8 mouse cellular contexts compared by ENCODE assay signal in the genomic region with DNA sequence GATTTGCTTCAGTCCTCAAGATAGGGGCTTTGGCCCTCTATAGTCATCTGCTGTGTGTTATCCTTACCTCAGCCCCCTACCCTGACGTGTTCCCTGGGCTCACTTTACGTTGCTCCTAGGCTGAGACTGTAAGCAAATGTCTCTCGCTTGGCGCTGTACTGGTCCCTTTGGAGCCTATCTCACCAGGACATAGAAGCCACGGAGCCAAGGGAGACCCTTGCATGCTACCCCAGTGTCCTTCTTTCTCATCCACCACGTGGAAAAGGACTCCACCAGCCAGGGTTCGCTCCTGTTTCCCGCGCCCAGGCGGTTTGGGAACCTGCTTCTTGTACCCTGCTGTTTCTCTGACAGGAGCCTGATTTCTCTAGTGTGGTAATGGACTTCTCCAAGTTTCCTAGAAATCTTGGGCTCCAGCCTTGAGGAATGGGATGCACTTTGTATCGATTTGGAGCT. TPM values are rescaled to one million over a fixed set of nuclear protein-coding genes. Genes with fewer than 3 reads are reported as not detected.
DNase-seq lines count a peak whose midpoint lies in the region; ATAC-seq lines count a peak whose summit lies in the region.

No protein-coding gene starts in this region.

- no peaks in the 10 kb centered on the region for H3K36me3 ChIP-seq in kidney, embryonic 14.5 days (ENCODE audit: control insufficient read depth, insufficient read depth, low read length)
- no peaks in the 10 kb centered on the region for H3K36me3 ChIP-seq in hindbrain, embryonic 13.5 days
- no peaks in the 10 kb centered on the region for H3K36me3 ChIP-seq in midbrain, embryonic 10.5 days

- H3K9ac ChIP-seq in kidney, embryonic 14.5 days (ENCODE audit: low read depth, low read length) = peak overlapping the region; percentile 54
- H3K9ac ChIP-seq in hindbrain, embryonic 13.5 days = peak overlapping the region; percentile 84

- H3K4me3 ChIP-seq in kidney, embryonic 14.5 days (ENCODE audit: low read length) = peak overlapping the region; percentile 48
- peak overlapping the region; percentile 65 for H3K4me3 ChIP-seq in hindbrain, embryonic 13.5 days
- H3K4me3 ChIP-seq in midbrain, embryonic 10.5 days = peak overlapping the region; percentile 67

- peak; percentile 33; the same call in 1 of the 2 replicates for ATAC-seq in kidney, embryonic 14.5 days (ENCODE audit: low FRiP score, low TSS enrichment)
- ATAC-seq in hindbrain, embryonic 13.5 days (ENCODE audit: low FRiP score) = no peak
- ATAC-seq in inflammation-experienced regulatory T-cells, adult 6 months = no peak

- peak overlapping the region; percentile 70 for H3K4me2 ChIP-seq in kidney, embryonic 14.5 days (replicated peaks; ENCODE audit: low read depth, low read length)
- peak overlapping the region; percentile 70 for H3K4me2 ChIP-seq in hindbrain, embryonic 13.5 days

- H3K27ac ChIP-seq in kidney, embryonic 14.5 days (ENCODE audit: low read depth, low read length) = no peak overlapping the region
- H3K27ac ChIP-seq in hindbrain, embryonic 13.5 days = peak overlapping the region; percentile 95
- peak overlapping the region; percentile 86 for H3K27ac ChIP-seq in midbrain, embryonic 10.5 days (replicated peaks)

- no peak for DNase-seq in kidney, postnatal 14 days
- DNase-seq in embryo, embryonic 9.5 days (ENCODE audit: extremely low spot score) = peak; percentile 44
- DNase-seq in midbrain, embryonic 10.5 days (ENCODE audit: low spot score) = no peak
- no peak for DNase-seq in thymus, postnatal 36 days
- DNase-seq in T-cell, adult 2 months (ENCODE audit: low spot score) = no peak

- no peaks in the 10 kb centered on the region for H3K9me3 ChIP-seq in kidney, embryonic 14.5 days (ENCODE audit: control insufficient read depth, low read length)
- no peaks in the 10 kb centered on the region for H3K9me3 ChIP-seq in hindbrain, embryonic 13.5 days
- no peaks in the 10 kb centered on the region for H3K9me3 ChIP-seq in midbrain, embryonic 10.5 days (replicated peaks)

- WGBS in kidney, embryonic 14.5 days = 8% methylated on average over 11 of the region's 11 CpGs
- 7% methylated on average over 11 of the region's 11 CpGs for WGBS in hindbrain, embryonic 13.5 days
- WGBS in midbrain, embryonic 10.5 days = 6% methylated on average over 11 of the region's 11 CpGs

- H3K4me1 ChIP-seq in kidney, embryonic 14.5 days (ENCODE audit: control insufficient read depth, insufficient read depth, low read length) = 0 out of 2 replicates have a peak, but pooled peaks cover 4% of the 10 kb centered on the region
- peaks cover 25% of the 10 kb centered on the region for H3K4me1 ChIP-seq in hindbrain, embryonic 13.5 days (replicated peaks)
- peaks cover 21% of the 10 kb centered on the region for H3K4me1 ChIP-seq in midbrain, embryonic 10.5 days

- peaks cover 11% of the 10 kb centered on the region for H3K27me3 ChIP-seq in kidney, embryonic 14.5 days (ENCODE audit: control insufficient read depth, insufficient read depth, low read length)
- H3K27me3 ChIP-seq in hindbrain, embryonic 13.5 days = no peaks in the 10 kb centered on the region
- H3K27me3 ChIP-seq in midbrain, embryonic 10.5 days (ENCODE audit: low read depth, poor library complexity, severe bottlenecking) = peaks cover 31% of the 10 kb centered on the region

RNA-seq across cellular contexts. Expression of gene Frmd3, which starts 0.8 kb away (rescaled TPM):
- 0.97 and 2.0 TPM in 2 replicates for polyA plus RNA-seq in kidney, embryonic 14.5 days (2014; fragmentation: Nextera tagmentation; extraction: Ambion mirVana)
- polyA plus RNA-seq in hindbrain, embryonic 13.5 days (2015; fragmentation: Nextera tagmentation; extraction: Ambion mirVana) = 28.1 and 28.6 TPM in 2 replicates
- 1.5 and 3.1 TPM in 2 replicates for polyA plus RNA-seq in midbrain, embryonic 10.5 days (2016; fragmentation: Nextera tagmentation; extraction: Ambion mirVana)
- polyA plus RNA-seq in inflammation-experienced regulatory T-cells, adult 6 months (2017; shearing (Covaris generic)) = not detected
